ENCODE assay signal across 11 mouse cellular contexts in genomic region chr5:103775429-103775828, GRCm38 (mm10).
DNase-seq lines count a peak whose midpoint lies in the region; ATAC-seq and TF ChIP-seq lines count a peak whose summit lies in the region.
"Had no signal": no experiment of that assay in that cellular context is flagged by ENCODE, and none has a peak within 500 bp of the region (broad histone marks: within the 10 kb centered on the region; RNA-seq: fewer than 3 reads in every experiment).

No protein-coding gene starts in this region.

- H3K4me3 ChIP-seq in midbrain, embryonic 10.5 days = no peak overlapping the region
- H3K4me3 ChIP-seq in midbrain, postnatal 0 days (ENCODE audit: low read depth, low read length) = no peak overlapping the region
- no peak overlapping the region for H3K4me3 ChIP-seq in heart, embryonic 15.5 days
- peak overlapping the region; percentile 7 for H3K4me3 ChIP-seq in myocyte

- H3K27ac ChIP-seq in midbrain, embryonic 10.5 days (replicated peaks) = peak overlapping the region; percentile 43
- no peak overlapping the region for H3K27ac ChIP-seq in midbrain, postnatal 0 days (ENCODE audit: low read depth, low read length)
- peak overlapping the region; percentile 62 for H3K27ac ChIP-seq in heart, embryonic 15.5 days

- peak; percentile 50 for DNase-seq in gastrocnemius, postnatal 25 days
- no peak for DNase-seq in gastrocnemius, postnatal 14 days
- no peak for DNase-seq in midbrain, embryonic 10.5 days (ENCODE audit: low spot score)
- no peak for DNase-seq in midbrain, postnatal 0 days (ENCODE audit: low spot score)
- DNase-seq in urinary bladder, postnatal 4 days (ENCODE audit: low spot score in 2 of 2) = no peak
- DNase-seq: lung, embryonic 14.5 days had no signal

- H3K4me2 ChIP-seq in midbrain, postnatal 0 days (ENCODE audit: low read depth, low read length, poor library complexity, severe bottlenecking) = no peak overlapping the region
- H3K4me2 ChIP-seq in heart, embryonic 15.5 days = 0 out of 2 replicates have a peak overlapping the region, but pooled peaks have one; percentile 4
- peak overlapping the region; percentile 90 for H3K4me2 ChIP-seq in myocyte (ENCODE audit: low read depth)
- H3K4me2 ChIP-seq: lung, embryonic 14.5 days had no signal

- TF ChIP-seq CTCF in midbrain, postnatal 0 days (IDR thresholded peaks at IDR 0.05) = no peak

- no peak overlapping the region for H3ac ChIP-seq in myocyte (ENCODE audit: control insufficient read depth, insufficient read length)

- WGBS in midbrain, embryonic 10.5 days = 88% methylated on average over 13 of the region's 13 CpGs
- WGBS in midbrain, postnatal 0 days = 78% methylated on average over 13 of the region's 13 CpGs
- 51% methylated on average over 13 of the region's 13 CpGs for WGBS in heart, embryonic 15.5 days

- H3K4me1 ChIP-seq in midbrain, embryonic 10.5 days = peaks cover 91% of the 10 kb centered on the region
- H3K4me1 ChIP-seq in midbrain, postnatal 0 days (ENCODE audit: insufficient read depth, low read length) = peaks cover 22% of the 10 kb centered on the region
- H3K4me1 ChIP-seq in heart, embryonic 15.5 days (replicated peaks) = peaks cover 77% of the 10 kb centered on the region

- intact Hi-C loops in gastrocnemius, postnatal 14 days (cut with DNase I; ENCODE audit: low total_unique reads) = no loop called here

- H3K9ac ChIP-seq in midbrain, postnatal 0 days (replicated peaks; ENCODE audit: low read length, poor library complexity, severe bottlenecking) = no peak overlapping the region
- H3K9ac ChIP-seq in heart, embryonic 15.5 days = no peak overlapping the region
- H3K9ac ChIP-seq: lung, embryonic 14.5 days had no signal

- H3K27me3 ChIP-seq in midbrain, embryonic 10.5 days (ENCODE audit: low read depth, poor library complexity, severe bottlenecking) = no peaks in the 10 kb centered on the region
- no peaks in the 10 kb centered on the region for H3K27me3 ChIP-seq in midbrain, postnatal 0 days (ENCODE audit: insufficient read depth, low read length)
- no peaks in the 10 kb centered on the region for H3K27me3 ChIP-seq in heart, embryonic 15.5 days
- H3K27me3 ChIP-seq in myocyte (ENCODE audit: control insufficient read depth, insufficient read depth, insufficient read length) = no peaks in the 10 kb centered on the region

- H3K36me3 ChIP-seq in midbrain, embryonic 10.5 days = no peaks in the 10 kb centered on the region
- H3K36me3 ChIP-seq in midbrain, postnatal 0 days (ENCODE audit: insufficient read depth, low read length) = no peaks in the 10 kb centered on the region
- H3K36me3 ChIP-seq in heart, embryonic 15.5 days = no peaks in the 10 kb centered on the region
- no peaks in the 10 kb centered on the region for H3K36me3 ChIP-seq in myocyte (ENCODE audit: control insufficient read depth, insufficient read depth)

- peaks cover 85% of the 10 kb centered on the region for H3K79me2 ChIP-seq in myocyte (ENCODE audit: control insufficient read depth, insufficient read depth)

- TF ChIP-seq POLR2A in myocyte (IDR thresholded peaks at IDR 0.05; ENCODE audit: insufficient read length, low read depth) = no peak

- no peaks in the 10 kb centered on the region for H3K9me3 ChIP-seq in midbrain, embryonic 10.5 days (replicated peaks)
- H3K9me3 ChIP-seq in midbrain, postnatal 0 days (ENCODE audit: low read length) = no peaks in the 10 kb centered on the region
- H3K9me3 ChIP-seq in heart, embryonic 15.5 days (replicated peaks) = no peaks in the 10 kb centered on the region

- ATAC-seq in midbrain, postnatal 0 days (ENCODE audit: low FRiP score) = no peak
- no peak for ATAC-seq in heart, embryonic 15.5 days (replicated peaks; ENCODE audit: insufficient number of reproducible peaks, insufficient read depth, low FRiP score, low read depth)
- ATAC-seq in granulocyte monocyte progenitor cell, adult 5-6 weeks (replicated peaks; ENCODE audit: poor library complexity, severe bottlenecking) = no peak
- ATAC-seq: CD4-positive, CD25-positive, alpha-beta regulatory T cell, adult 4 months; inflammation-experienced regulatory T-cells, adult 6 months had no signal

TF ChIP-seq in myocyte, 11 proteins besides CTCF, POLR2A, EP300 and RAD21:
- no peak for TF ChIP-seq MYOG (IDR thresholded peaks at IDR 0.05; ENCODE audit: control insufficient read depth in 1 of 3, insufficient read depth in 1 of 3, insufficient read length in 2 of 3, low read depth in 2 of 3)
- peak; percentile 84 for TF ChIP-seq USF1 (IDR thresholded peaks at IDR 0.05; ENCODE audit: low read depth)
